Mouse (Mus musculus) cerebellum, adult 8-10 months (tissue): ENCODE data around the gene Mark4.

Source experiments
- DNase-seq: peaks from one replicate; pipeline ENCODE4 v3.0.0; 2022

Mark4 gene

DNA sequence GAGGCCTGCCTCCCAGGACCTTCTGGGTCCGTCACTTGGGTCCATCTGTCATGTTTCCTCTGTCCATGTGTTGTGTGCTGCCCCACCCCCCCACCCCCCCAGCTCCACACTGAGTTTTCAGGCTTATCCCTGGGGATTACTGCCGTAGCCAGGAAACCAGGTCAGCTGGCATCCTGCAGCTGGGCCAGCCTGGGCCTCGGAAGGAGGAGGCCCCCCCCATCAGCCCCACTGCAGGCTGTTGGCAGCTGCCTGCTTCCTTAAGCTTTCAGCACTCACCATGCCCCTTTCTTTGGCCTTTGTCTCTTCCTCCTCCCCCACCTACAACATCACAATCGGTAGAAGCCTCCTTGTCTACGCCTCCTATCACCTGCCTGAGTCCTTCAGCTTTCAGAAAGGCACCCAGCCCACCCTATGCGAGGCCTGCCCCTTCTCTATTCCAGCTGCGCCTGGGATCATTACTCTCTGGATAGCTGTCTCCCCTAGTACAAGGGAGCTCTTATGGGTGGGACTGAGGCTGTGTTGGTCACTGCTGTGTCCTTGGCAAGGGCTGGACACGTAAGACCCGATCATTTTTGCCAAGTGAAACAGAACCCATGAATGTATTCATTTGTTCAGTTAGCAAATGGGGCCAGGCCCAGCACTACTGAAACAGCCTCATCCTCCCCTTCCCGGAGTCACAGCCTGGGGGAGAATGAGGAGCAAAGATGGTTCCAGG, 69.8 kb downstream of the Mark4 start:
- DNase-seq: no peak

DNA sequence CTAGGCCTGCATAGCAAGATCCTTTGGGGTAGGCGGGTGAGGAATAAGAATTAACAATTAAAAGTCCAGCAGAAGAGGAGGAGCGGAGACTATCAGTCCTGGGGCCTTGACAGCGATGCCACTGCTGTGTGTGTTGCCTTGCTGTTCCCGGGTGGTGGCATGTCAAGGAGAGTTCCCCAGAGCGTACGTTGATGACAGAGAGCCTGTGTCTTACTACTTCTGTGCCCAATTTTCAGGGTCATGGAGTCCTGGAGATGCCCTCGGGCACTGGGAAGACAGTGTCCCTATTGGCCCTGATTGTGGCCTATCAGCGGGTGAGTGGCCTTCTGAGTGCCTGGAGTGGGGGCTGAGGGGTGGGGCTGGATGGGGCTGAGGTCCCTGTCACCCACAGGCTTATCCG, 74.9 kb downstream of the Mark4 start:
- no peak for DNase-seq

DNA sequence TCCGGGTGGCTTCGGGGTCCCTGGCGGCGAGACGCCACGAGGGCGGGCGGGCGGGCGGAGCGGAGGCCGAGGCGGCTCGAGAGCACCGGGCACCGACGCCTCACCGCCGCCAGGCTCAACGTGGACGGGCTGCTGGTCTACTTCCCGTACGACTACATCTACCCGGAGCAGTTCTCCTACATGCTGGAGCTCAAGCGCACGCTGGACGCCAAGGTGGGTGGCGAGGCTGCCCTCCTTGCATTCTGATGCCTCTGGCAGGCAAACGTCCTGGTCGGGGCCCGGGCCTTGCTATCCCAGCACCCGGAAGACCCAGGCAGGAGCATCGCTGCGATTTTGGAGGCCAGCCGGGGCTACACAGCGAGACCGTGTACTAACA, 76.5 kb downstream of the Mark4 start:
- no peak for DNase-seq

DNA sequence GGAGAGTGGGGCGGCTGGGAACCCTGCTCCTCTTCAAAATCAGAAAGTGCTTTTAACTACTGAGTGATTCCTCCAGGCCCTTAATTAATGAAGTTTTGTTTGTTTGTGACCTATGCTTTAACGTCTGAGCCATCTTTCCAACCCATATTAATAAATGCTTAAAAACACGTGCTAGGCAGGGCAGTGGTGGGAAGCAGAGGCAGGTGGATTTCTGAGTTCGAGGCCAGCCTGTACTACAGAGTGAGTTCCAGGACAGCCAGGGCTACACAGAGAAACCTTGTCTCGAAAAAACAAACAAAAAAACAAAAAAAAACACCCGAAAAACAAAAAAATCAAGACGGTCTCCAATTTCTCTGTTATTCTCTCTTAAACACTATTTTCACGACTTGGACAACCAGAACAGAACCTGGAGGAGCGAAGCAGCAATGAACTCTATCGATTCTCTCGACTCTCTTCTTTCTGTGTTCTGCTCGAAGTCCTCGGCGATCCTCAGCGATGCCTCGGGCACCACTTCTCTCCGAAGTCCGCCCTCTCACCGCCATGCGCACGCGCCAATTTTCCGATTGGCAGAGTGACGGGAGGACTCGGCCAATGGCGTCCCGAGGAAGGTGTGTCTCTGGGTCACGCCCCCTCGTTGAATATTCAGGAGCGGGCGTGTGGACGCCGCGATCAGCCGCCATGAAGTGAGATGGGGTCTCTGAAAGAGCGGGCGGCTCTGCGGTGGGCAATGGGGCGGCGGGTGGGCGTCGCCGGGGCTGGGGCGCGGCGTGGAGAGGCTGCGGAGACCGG, 77.0 kb downstream of the Mark4 start, which contains the start of gene Ercc2:
Gene Ercc2 (plus strand): TSS at position 634 of the 789 bp plus-strand sequence.
- DNase-seq: peak; percentile 99

DNA sequence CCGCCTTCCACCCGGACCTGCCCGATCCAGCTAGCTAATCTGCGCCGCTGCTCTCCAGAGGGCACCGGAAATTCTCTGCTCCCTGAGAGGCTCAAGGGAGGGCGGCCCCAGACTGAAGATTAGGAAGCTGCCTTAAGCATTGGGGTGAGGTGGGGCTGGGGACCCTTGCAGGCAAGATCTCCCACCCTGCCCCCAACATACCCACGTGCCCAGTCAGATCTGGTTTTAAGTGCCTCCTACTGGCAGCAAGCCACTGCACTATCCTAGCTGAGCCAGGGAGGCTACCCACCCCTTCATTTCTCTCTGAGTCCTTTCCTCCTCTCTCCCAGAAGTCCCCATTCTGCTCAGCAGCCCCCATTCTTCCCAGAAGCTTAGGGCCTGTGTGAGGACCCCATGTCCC, 80.6 kb downstream of the Mark4 start:
- DNase-seq: no peak

DNA sequence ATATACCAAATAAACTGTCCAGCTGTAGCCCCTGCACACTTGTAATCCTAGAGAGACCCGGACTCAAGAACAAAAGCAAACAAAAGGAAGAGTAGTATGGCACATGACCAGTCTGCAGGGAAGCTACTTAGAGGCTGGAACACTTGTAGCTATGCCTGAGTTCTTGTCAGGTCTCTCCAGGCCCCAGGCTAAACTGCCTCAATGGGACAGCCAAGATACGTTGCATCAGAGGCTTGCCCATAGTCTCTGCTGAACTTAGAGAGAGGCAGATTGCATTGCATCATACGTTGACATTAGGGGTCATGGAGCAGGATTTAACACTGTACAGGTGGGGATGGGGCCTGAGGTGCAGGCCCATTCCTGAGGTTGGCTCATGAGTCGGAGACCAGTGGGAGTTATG, 82.6 kb downstream of the Mark4 start:
- no peak for DNase-seq

DNA sequence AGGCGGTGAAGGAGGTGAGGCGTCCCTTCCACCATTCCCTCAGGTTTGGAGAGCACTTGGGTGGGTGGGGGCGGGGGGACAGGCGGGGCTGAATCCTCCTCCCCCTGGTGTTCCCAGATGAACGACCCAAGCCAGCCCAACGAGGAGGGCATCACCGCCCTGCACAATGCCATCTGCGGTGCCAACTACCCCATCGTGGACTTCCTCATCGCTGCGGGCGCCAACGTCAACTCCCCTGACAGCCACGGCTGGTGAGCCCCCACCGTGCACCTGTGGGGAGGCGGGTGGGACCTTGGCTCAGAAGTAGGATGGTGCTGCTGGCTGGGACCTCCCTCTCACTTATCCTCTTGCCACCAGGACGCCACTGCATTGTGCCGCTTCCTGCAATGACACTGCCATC, 83.3 kb downstream of the Mark4 start:
- no peak for DNase-seq
